Mouse (Mus musculus): ENCODE data around the gene Atg9a.
"Not testable (repeated sequence)": the region's sequence is repeated elsewhere in the genome, so short reads cannot be mapped to it uniquely, and the experiment has no call there.

Atg9a gene

DNA sequence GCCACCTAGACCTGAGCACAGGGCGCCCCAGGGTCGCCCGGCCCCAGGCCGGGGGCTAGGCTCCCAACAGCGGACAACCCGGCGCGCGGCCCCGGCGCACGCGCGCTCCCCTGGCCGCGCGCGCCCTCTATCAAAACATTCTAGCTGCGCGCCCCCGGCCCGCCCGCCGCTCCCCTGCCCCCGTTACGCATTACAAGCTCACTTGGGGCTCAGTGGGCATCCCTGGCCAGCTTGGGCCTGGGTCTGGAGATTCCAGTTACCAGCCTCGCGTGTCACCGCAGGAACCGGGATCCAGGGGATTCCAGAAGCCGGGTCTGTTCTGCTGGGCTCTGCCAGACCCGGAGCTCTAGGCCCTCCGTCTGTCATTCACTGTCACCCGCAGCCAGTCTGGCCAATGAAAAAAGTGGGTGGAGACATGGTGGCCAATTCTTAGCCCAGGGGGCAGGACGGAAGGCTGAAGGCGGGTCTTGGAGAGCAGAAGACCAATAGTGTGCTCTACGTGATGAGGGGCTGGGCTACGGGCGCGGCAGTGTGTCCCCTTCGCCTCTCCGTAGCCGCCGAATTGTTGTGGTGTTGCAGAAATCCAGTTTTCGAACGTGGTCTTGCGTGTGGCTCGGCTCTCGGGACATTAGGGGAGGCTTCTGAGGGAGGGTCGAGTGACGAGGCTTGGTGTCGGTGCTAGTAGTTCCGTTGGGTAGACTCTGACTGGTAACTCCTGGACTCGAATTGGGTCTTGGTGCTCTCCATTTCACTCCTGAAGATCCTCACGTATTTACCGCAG, at the start of gene Atg9a, which contains the start of gene Ankzf1:
Atg9a (minus strand) TSS at position 575 of the 781 bp plus-strand sequence.
Ankzf1 (plus strand) TSS at position 530 of the 781 bp plus-strand sequence.
- DNase-seq (ENCODE audit: low spot score), result peak; percentile 96

- DNase-seq (ENCODE audit: low spot score), result no peak
Observed at GRCm38 (mm10) chr1:75239591-75239990, 47.6 kb upstream of the Atg9a start.

- DNase-seq (ENCODE audit: low spot score), result peak; percentile 74
Observed at GRCm38 (mm10) chr1:75236117-75237050, 44.4 kb upstream of the Atg9a start, which contains the start of gene Dnajb2. Gene Dnajb2, plus strand, starts transcription at chr1:75236406.

GRCm38 (mm10) chr1:75234606-75235005, 42.6 kb upstream of the Atg9a start:
- peak; percentile 80 for DNase-seq (ENCODE audit: low spot score)

GRCm38 (mm10) chr1:75232489-75232888, 40.5 kb upstream of the Atg9a start:
- not testable (repeated sequence) for DNase-seq (ENCODE audit: low spot score)

GRCm38 (mm10) chr1:75231664-75232152, 39.7 kb upstream of the Atg9a start, which contains the start of gene A630095N17Rik:
Gene A630095N17Rik, minus strand, starts transcription at chr1:75232102.
- DNase-seq (ENCODE audit: low spot score), result no peak

DNA sequence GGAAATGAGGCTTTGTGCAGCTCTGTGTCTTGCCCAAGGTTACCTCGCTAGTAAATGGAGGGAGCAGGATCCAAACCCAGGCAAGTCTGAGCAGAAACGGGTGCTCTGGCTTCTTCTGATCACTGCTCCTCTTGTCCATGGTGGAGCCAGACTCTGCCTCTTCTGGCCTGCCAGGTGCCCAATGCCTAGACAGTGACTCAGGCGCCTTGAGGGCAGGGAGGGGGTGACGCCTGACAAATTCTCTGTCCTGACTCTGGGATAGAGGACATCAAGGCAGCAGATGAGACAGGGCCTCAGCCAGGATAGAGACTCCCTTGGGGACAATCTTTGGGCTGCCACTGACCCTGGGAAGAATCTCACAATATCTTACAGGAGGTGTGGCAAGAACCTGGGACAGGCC, 39.2 kb upstream of the Atg9a start:
- DNase-seq (ENCODE audit: low spot score), result no peak

DNA sequence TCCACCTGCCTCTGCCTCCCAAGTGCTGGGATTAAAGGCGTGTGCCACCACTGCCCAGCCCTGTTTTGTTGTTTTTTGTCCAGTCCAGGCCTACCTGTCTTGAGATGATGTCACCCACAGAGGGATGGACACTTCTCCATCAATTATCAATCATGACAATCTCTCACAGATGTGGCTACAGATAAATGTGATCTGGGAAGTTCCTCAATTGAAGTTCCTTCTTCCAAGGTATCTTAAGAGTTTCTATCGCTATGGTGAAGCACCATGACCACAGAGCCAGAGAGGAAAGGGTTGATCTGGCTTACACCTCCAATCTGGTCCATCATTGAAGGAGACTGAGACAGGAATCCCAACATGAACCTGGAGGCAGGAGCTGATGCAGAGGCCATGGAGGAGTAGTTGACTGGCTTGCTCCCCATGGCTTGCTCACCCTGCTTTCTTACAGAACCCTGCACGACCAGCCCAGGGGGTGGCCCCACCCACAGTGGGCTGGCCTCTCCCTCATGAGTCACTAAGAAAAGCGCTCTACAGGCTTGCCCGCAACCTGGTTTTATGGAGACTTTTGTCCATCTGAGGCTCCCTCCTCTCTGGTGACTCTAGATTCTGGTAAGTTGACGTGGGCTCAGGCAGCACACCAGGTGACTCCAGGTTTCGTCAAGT, 38.5 kb upstream of the Atg9a start:
- no peak for DNase-seq (ENCODE audit: low spot score)

GRCm38 (mm10) chr1:75229158-75229557, 37.2 kb upstream of the Atg9a start:
- DNase-seq (ENCODE audit: low spot score), result no peak

DNA sequence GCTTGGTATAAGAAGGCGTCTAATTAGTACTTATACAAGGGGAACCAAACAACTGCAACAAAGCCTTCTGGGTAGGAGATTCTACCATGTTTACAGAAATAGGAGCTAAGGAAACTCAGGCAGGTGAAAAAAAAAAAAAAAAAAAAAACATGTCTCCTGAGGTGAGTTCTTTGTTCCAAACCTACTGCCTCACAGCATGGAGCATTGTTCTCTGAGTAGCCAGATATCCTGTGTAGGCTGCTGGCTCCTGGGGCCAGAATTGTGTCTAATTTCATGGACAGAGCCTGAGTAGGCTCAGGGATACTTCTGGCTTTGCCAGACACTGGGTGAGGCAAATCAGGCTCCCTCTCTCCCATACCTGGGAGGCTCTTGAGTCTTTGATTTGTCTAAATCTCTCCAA, 35.7 kb upstream of the Atg9a start:
- DNase-seq (ENCODE audit: low spot score), result no peak

- no peak for DNase-seq (ENCODE audit: low spot score)
Observed at GRCm38 (mm10) chr1:75226138-75226537, 34.1 kb upstream of the Atg9a start.

GRCm38 (mm10) chr1:75225473-75225872, 33.5 kb upstream of the Atg9a start:
- no peak for DNase-seq (ENCODE audit: low spot score)

- no peak for DNase-seq (ENCODE audit: low spot score)
Observed at GRCm38 (mm10) chr1:75223532-75223931, 31.5 kb upstream of the Atg9a start.

DNA sequence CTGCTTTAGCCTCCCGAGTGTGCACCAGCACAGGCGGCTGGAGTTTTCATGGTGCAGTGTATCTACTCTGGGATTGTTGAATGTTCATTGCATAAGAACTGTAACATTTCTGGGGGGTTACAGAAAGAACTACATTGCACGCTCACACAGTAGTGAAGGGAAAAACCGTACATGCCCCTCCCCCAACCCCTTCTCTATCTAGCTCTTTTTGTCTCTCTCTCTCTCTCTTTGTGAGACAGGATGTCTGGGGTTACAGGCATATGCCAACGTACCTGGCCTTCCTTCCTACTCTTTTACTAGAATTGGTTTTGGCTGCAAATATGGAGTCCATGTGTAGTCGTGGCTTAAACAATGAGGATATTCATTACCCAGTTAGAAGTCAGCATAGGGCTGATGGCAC, 30.9 kb upstream of the Atg9a start:
- DNase-seq (ENCODE audit: low spot score), result no peak

DNA sequence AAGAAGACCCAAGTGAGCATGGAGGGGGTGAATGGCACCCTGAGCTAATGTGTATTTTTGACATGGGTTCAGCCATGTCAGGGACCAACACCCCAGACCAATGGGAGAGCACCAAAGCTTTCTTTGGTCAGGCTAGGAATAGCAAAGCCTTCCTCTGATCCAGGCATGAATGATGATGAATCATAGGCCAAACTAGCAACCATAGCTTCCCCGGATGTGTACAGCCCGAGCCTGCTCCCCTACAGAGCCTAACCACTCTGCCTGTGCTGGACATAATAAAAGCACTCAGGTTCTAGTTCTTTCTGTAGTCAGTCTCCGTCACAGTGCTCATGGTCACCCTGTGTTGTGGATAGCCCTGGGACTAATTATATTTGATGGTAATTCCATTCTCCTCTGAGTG, 29.5 kb upstream of the Atg9a start:
- DNase-seq (ENCODE audit: low spot score), result no peak

DNA sequence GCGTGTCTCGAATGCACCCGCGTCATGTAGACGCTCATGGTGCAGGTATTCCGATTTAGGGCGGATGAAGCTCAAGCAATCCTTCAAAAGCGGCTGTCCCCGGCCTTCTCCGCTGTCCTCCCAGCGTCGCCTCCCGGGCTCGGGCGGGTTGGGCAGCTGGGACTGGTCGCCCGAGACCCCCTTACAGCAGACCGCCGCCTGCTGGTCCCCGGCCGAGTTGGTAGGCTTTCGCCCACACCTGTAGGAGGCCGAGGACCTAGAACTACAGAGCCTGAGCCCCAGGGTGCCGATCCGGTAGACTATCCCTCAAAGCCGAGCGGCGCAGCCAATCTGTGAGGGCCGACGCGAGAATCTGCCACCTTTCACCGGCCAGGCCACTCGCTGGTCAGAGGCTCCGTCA, 27.5 kb upstream of the Atg9a start, which contains the start of gene Tuba4a:
Tuba4a (minus strand) TSS at position 335 of the 400 bp plus-strand sequence.
- DNase-seq (ENCODE audit: low spot score), result peak; percentile 46

DNA sequence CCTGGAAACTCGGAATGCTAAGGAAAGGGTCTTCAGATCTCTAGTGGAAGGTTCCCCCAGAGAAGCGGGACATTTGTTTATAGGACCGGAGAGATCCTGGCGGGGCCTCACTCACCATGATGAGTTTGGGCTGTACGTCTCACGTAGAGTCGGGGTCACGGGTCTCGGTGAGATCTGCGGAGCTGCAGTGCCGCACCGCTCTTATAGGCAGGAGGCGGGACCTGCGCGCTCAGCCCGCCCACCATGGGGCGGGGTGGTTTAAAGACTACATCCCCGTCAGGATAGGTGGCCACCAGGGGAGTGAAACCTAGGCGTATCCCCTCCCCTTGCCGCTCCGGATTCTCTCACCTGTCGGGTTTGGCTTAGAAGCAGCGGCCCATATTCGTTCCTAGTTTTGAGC, 27.1 kb upstream of the Atg9a start:
- DNase-seq (ENCODE audit: low spot score), result peak; percentile 68

GRCm38 (mm10) chr1:75218227-75219001, 26.4 kb upstream of the Atg9a start:
- no peak for DNase-seq (ENCODE audit: low spot score)

- no peak for DNase-seq (ENCODE audit: low spot score)
Observed at GRCm38 (mm10) chr1:75217893-75218226, 25.9 kb upstream of the Atg9a start.

DNA sequence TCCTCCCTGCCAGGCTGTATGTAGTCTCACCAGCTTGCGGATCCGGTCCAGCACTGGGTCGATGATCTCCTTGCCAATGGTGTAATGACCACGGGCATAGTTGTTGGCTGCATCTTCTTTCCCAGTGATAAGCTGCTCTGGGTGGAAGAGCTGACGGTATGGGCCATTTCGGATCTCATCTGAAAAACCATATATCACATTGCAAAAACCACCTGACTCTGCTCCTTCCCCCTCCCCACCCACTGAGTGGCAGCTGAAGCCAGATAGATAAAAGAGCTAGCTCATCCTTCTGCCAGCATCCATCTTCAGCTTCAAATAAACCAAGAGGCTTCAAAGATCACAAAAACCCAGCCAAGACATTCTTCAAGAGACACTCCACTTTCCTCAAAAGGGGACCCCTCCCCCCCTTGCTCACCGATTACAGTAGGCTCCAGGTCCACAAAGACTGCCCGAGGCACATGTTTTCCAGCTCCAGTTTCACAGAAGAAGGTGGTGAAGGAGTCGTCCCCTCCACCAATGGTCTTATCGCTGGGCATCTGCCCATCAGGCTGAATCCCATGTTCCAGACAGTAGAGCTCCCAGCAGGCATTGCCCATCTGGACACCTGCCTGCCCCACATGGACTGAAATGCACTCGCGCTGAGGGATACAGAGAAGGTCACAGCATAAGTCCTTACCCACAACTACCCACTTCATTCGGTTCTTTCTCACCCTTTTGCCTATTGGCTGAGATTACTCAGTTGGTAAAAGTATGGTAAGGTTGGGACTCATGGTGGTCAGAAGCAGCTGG, 25.0 kb upstream of the Atg9a start:
- no peak for DNase-seq (ENCODE audit: low spot score)
